Mouse (Mus musculus) bone marrow, adult 2 months (tissue): ENCODE measurements around the gene Megf11.

Experiments used
- CTCF ChIP-seq: fragments of 200-500 bp; IDR thresholded peaks from 2 replicates; pipeline ENCODE4 v1.5.1; 2011; ENCODE audit warnings: low read length, control low read depth; ENCODE audit not compliant: control insufficient read depth, insufficient read depth
- POLR2A ChIP-seq: fragments of 200-500 bp; IDR thresholded peaks from 2 replicates; pipeline ENCODE4 v1.6.1; 2011; ENCODE audit warnings: low read depth, mild to moderate bottlenecking, control low read depth, low read length, borderline replicate concordance; ENCODE audit not compliant: control insufficient read depth

- TF ChIP-seq CTCF = no peak
- TF ChIP-seq POLR2A = no peak
Observed at GRCm38 (mm10) chr9:64688015-64688394, 302.6 kb downstream of the Megf11 start.
